Mouse (Mus musculus) cortical plate, adult 2 months (tissue): ENCODE data around the gene Hrk.

Experiments used
- CTCF ChIP-seq: fragments of 200-500 bp; IDR thresholded peaks from 2 replicates; pipeline ENCODE4 v1.5.1; 2011; ENCODE audit warnings: mild to moderate bottlenecking, control low read depth, low read length; ENCODE audit not compliant: insufficient read depth; ENCODE audit errors: extremely low read depth
- POLR2A ChIP-seq: fragments of 200-500 bp; IDR thresholded peaks from 2 replicates; pipeline ENCODE4 v1.6.1; 2011; ENCODE audit warnings: mild to moderate bottlenecking, low read length, control low read depth; ENCODE audit not compliant: insufficient read depth; ENCODE audit errors: extremely low read depth

GRCm38 (mm10) chr5:118214418-118215154 is 50.1 kb downstream of the Hrk start:
- no peak for TF ChIP-seq CTCF
- no peak for TF ChIP-seq POLR2A
